Mouse (Mus musculus): ENCODE measurements around the gene Zfp692. TPM values are rescaled to one million over a fixed set of nuclear protein-coding genes. Genes with fewer than 3 reads are reported as not detected.

Gene Zfp692
- polyA plus RNA-seq (2012; ENCODE audit: insufficient read depth, insufficient read length, missing spikeins) = 12.1 and 13.5 TPM in 2 replicates

DNA sequence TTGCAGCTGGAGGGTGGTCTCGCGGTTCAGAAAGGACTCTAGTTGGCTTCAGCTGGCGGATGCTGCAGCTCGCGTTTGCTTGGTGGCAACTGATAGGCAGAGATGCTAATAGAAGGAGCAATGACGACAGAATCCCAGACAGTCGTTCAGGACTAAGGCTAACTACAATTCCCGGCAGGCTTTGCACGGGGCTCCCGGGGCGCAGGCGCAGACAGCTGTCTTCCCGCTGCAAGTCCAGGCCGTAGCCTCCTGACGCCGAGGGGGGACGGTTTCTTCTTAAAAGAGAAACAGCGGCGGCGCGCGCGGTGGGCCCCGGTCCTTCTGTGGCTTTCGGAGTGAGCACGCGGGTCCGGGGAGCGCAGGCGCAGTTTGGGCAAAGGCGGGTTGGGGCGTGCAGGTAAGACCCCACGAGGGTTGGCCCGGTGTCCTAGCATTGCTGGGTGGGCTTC, at the start of gene Zfp692:
Zfp692 (plus strand) TSS at position 210 of the 449 bp plus-strand sequence.
- H3K27ac ChIP-seq (ENCODE audit: insufficient read depth, low read depth, low read length) = peak within 1 kb of the TSS; percentile 0; the same call in 1 of the 2 replicates
- peaks cover 8% of the 10 kb centered on the region; the same call in 1 of the 2 replicates for H3K4me1 ChIP-seq (ENCODE audit: control insufficient read depth, insufficient read depth, low read length)
- TF ChIP-seq CTCF (IDR thresholded peaks at IDR 0.05; ENCODE audit: low read depth, low read length) = no peak
- no peak for TF ChIP-seq POLR2A (IDR thresholded peaks at IDR 0.05; ENCODE audit: borderline replicate concordance, low read depth, low read length)

GRCm38 (mm10) chr11:58257816-58258215, 49.1 kb upstream of the Zfp692 start:
- H3K4me1 ChIP-seq (ENCODE audit: control insufficient read depth, insufficient read depth, low read length) = no peaks in the 10 kb centered on the region
- TF ChIP-seq POLR2A (IDR thresholded peaks at IDR 0.05; ENCODE audit: borderline replicate concordance, low read depth, low read length) (no peak), CTCF (IDR thresholded peaks at IDR 0.05; ENCODE audit: low read depth, low read length) (no peak)
- H3K27ac ChIP-seq (ENCODE audit: insufficient read depth, low read depth, low read length) = no peak overlapping the region
- H3K4me3 ChIP-seq (ENCODE audit: insufficient read depth, low read length) = no peak overlapping the region

More for the DNA sequence above, at the start of gene Zfp692:
- peak within 1 kb of the TSS; percentile 74 for H3K4me3 ChIP-seq (ENCODE audit: insufficient read depth, low read length)

GRCm38 (mm10) chr11:58260156-58260555, 46.7 kb upstream of the Zfp692 start:
- no peak overlapping the region for H3K4me3 ChIP-seq (ENCODE audit: insufficient read depth, low read length)
- TF ChIP-seq POLR2A (IDR thresholded peaks at IDR 0.05; ENCODE audit: borderline replicate concordance, low read depth, low read length) (no peak), CTCF (IDR thresholded peaks at IDR 0.05; ENCODE audit: low read depth, low read length) (no peak)
- H3K27ac ChIP-seq (ENCODE audit: insufficient read depth, low read depth, low read length) = no peak overlapping the region
- no peaks in the 10 kb centered on the region for H3K4me1 ChIP-seq (ENCODE audit: control insufficient read depth, insufficient read depth, low read length)

DNA sequence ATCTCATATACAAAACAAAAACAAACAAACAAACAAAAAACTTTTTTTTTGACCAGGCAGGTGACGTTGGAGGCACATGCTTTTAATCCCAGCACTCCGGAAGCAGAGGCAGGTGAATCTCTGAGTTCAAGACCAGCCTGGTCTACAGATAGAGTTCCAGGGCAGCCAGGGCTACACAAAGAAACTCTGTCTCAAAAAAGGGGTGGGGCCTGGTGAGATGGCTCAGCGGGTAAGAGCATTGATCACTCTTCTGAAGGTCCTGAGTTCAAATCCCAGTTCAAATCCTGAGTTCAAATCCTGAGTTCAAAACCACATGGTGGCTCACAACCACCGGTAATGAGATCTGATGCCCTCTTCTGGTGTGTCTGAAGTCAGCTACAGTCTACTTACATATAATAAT, 45.0 kb upstream of the Zfp692 start:
- H3K27ac ChIP-seq (ENCODE audit: insufficient read depth, low read depth, low read length) = no peak overlapping the region
- TF ChIP-seq CTCF (IDR thresholded peaks at IDR 0.05; ENCODE audit: low read depth, low read length) = no peak
- TF ChIP-seq POLR2A (IDR thresholded peaks at IDR 0.05; ENCODE audit: borderline replicate concordance, low read depth, low read length) = no peak
- H3K4me1 ChIP-seq (ENCODE audit: control insufficient read depth, insufficient read depth, low read length) = no peaks in the 10 kb centered on the region

GRCm38 (mm10) chr11:58262336-58262735, 44.5 kb upstream of the Zfp692 start:
- no peak overlapping the region for H3K27ac ChIP-seq (ENCODE audit: insufficient read depth, low read depth, low read length)
- no peak overlapping the region for H3K4me3 ChIP-seq (ENCODE audit: insufficient read depth, low read length)
- peaks cover 2% of the 10 kb centered on the region; the same call in 1 of the 2 replicates for H3K4me1 ChIP-seq (ENCODE audit: control insufficient read depth, insufficient read depth, low read length)
- TF ChIP-seq POLR2A (IDR thresholded peaks at IDR 0.05; ENCODE audit: borderline replicate concordance, low read depth, low read length) (no peak), CTCF (IDR thresholded peaks at IDR 0.05; ENCODE audit: low read depth, low read length) (no peak)

More for the DNA sequence above, 45.0 kb upstream of the Zfp692 start:
- H3K4me3 ChIP-seq (ENCODE audit: insufficient read depth, low read length) = no peak overlapping the region

GRCm38 (mm10) chr11:58263516-58263915, 43.4 kb upstream of the Zfp692 start:
- Histone ChIP-seq H3K4me1 (ENCODE audit: control insufficient read depth, insufficient read depth, low read length) (peaks cover 2% of the 10 kb centered on the region; the same call in 1 of the 2 replicates), H3K4me3 (ENCODE audit: insufficient read depth, low read length) (no peak overlapping the region), H3K27ac (ENCODE audit: insufficient read depth, low read depth, low read length) (no peak overlapping the region)
- TF ChIP-seq POLR2A (IDR thresholded peaks at IDR 0.05; ENCODE audit: borderline replicate concordance, low read depth, low read length) (no peak), CTCF (IDR thresholded peaks at IDR 0.05; ENCODE audit: low read depth, low read length) (no peak)

GRCm38 (mm10) chr11:58264546-58264945, 42.3 kb upstream of the Zfp692 start:
- Histone ChIP-seq H3K27ac (ENCODE audit: insufficient read depth, low read depth, low read length) (no peak overlapping the region), H3K4me1 (ENCODE audit: control insufficient read depth, insufficient read depth, low read length) (peaks cover 2% of the 10 kb centered on the region; the same call in 1 of the 2 replicates), H3K4me3 (ENCODE audit: insufficient read depth, low read length) (no peak overlapping the region)
- TF ChIP-seq POLR2A (IDR thresholded peaks at IDR 0.05; ENCODE audit: borderline replicate concordance, low read depth, low read length) (no peak), CTCF (IDR thresholded peaks at IDR 0.05; ENCODE audit: low read depth, low read length) (no peak)

- H3K4me1 ChIP-seq (ENCODE audit: control insufficient read depth, insufficient read depth, low read length) = peaks cover 2% of the 10 kb centered on the region; the same call in 1 of the 2 replicates
- H3K27ac ChIP-seq (ENCODE audit: insufficient read depth, low read depth, low read length) = no peak overlapping the region
- no peak overlapping the region for H3K4me3 ChIP-seq (ENCODE audit: insufficient read depth, low read length)
- TF ChIP-seq CTCF (IDR thresholded peaks at IDR 0.05; ENCODE audit: low read depth, low read length) = no peak
- TF ChIP-seq POLR2A (IDR thresholded peaks at IDR 0.05; ENCODE audit: borderline replicate concordance, low read depth, low read length) = no peak
These were observed 38.6 kb upstream of the Zfp692 start for GRCm38 (mm10) chr11:58268285-58268684.

DNA sequence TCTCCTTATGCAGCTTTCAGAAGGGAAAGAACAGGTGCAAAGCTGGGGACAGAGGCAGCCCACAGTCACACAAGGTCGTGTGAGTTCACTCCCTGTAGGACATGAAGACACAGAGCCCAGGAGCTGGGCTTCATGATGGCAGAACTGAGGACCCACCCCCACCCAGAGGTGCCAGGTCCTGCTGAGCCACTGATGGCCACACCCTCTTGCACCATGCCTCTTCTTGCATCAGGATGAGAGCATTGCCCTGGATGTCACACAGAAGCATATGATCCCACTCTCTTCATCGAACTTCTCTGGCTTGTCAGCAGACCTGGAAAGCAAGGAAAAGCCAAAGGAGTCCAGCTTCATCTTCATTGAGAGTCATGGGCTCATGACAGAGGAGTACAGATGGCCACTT, 32.3 kb upstream of the Zfp692 start, which contains the start of gene 4930438A08Rik:
4930438A08Rik (plus strand) TSS at position 228 of the 400 bp plus-strand sequence.
- H3K27ac ChIP-seq (ENCODE audit: insufficient read depth, low read depth, low read length) = no peak within 1 kb of the TSS
- TF ChIP-seq POLR2A (IDR thresholded peaks at IDR 0.05; ENCODE audit: borderline replicate concordance, low read depth, low read length) (no peak), CTCF (IDR thresholded peaks at IDR 0.05; ENCODE audit: low read depth, low read length) (no peak)
- peaks cover 20% of the 10 kb centered on the region for H3K4me1 ChIP-seq (ENCODE audit: control insufficient read depth, insufficient read depth, low read length)
- H3K4me3 ChIP-seq (ENCODE audit: insufficient read depth, low read length) = no peak within 1 kb of the TSS

DNA sequence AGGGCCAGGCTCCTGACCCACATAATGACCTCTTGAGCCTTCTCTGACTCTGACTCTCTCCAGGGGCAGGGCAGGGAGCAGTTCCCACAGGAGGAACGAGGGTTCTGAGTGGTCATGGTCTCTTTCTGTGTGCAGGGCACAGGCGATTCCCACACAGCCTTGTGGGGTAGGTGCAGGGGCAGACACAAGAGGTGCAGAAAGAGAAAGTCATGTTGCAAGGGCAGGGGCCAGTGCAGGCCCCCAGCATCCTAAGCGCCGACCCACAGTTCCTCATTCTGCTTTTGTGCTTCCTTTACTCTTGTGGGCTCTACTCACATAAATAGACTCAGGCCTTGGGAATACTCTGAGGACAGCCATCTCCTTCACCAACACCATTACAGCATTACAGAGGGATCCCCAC, 31.1 kb upstream of the Zfp692 start:
- no peak overlapping the region for H3K27ac ChIP-seq (ENCODE audit: insufficient read depth, low read depth, low read length)
- H3K4me3 ChIP-seq (ENCODE audit: insufficient read depth, low read length) = no peak overlapping the region
- no peak for TF ChIP-seq CTCF (IDR thresholded peaks at IDR 0.05; ENCODE audit: low read depth, low read length)
- no peak for TF ChIP-seq POLR2A (IDR thresholded peaks at IDR 0.05; ENCODE audit: borderline replicate concordance, low read depth, low read length)
- H3K4me1 ChIP-seq (ENCODE audit: control insufficient read depth, insufficient read depth, low read length) = peaks cover 20% of the 10 kb centered on the region
